Mouse (Mus musculus): ENCODE results near the gene Rtbdn. TPM values are rescaled to one million over a fixed set of nuclear protein-coding genes. Genes with fewer than 3 reads are reported as not detected.

The Rtbdn gene
- polyA plus RNA-seq, 1 experiment: 0.13 TPM

- TF ChIP-seq POLR2A (IDR thresholded peaks at IDR 0.05; ENCODE audit: control insufficient read depth, extremely low read depth, insufficient read depth, low read length, poor library complexity) (no peak), CTCF (IDR thresholded peaks at IDR 0.05; ENCODE audit: borderline replicate concordance, control insufficient read depth, extremely low read depth, insufficient read depth, low read length, poor library complexity) (no peak)
- H3K36me3 ChIP-seq (ENCODE audit: control insufficient read depth, insufficient read depth, low read length): no peaks in the 10 kb centered on the region
- H3K4me3 ChIP-seq (ENCODE audit: control insufficient read depth, insufficient read depth, low read length): no peak overlapping the region
- H3K27ac ChIP-seq (ENCODE audit: control insufficient read depth, insufficient read depth, low read length): 0 out of 2 replicates have a peak overlapping the region, but pooled peaks have one; percentile 22
- DNase-seq: no peak
- H3K27me3 ChIP-seq (ENCODE audit: control insufficient read depth, insufficient read depth, low read length): no peaks in the 10 kb centered on the region
- peaks cover 50% of the 10 kb centered on the region for H3K4me1 ChIP-seq (replicated peaks; ENCODE audit: control insufficient read depth, insufficient read depth, low read length)
- 19% methylated on average over 3 of the region's 3 CpGs for WGBS
Measured at GRCm38 (mm10) chr8:84982499-84983011, 35.8 kb downstream of the Rtbdn start.

- no peak for TF ChIP-seq CTCF (IDR thresholded peaks at IDR 0.05; ENCODE audit: borderline replicate concordance, control insufficient read depth, extremely low read depth, insufficient read depth, low read length, poor library complexity)
- TF ChIP-seq POLR2A (IDR thresholded peaks at IDR 0.05; ENCODE audit: control insufficient read depth, extremely low read depth, insufficient read depth, low read length, poor library complexity): no peak
- 62% methylated on average over 16 of the region's 16 CpGs for WGBS
Measured at GRCm38 (mm10) chr8:84984294-84985048, 37.7 kb downstream of the Rtbdn start.

GRCm38 (mm10) chr8:84985049-84985683 is 38.4 kb downstream of the Rtbdn start:
- peak overlapping the region; percentile 22; the same call in 1 of the 2 replicates for H3K27ac ChIP-seq (ENCODE audit: control insufficient read depth, insufficient read depth, low read length)
- TF ChIP-seq POLR2A (IDR thresholded peaks at IDR 0.05; ENCODE audit: control insufficient read depth, extremely low read depth, insufficient read depth, low read length, poor library complexity) (no peak), CTCF (IDR thresholded peaks at IDR 0.05; ENCODE audit: borderline replicate concordance, control insufficient read depth, extremely low read depth, insufficient read depth, low read length, poor library complexity) (no peak)
- no peak for DNase-seq
- no peaks in the 10 kb centered on the region for H3K36me3 ChIP-seq (ENCODE audit: control insufficient read depth, insufficient read depth, low read length)
- WGBS: 5% methylated on average over 23 of the region's 23 CpGs
- peaks cover 40% of the 10 kb centered on the region for H3K4me1 ChIP-seq (replicated peaks; ENCODE audit: control insufficient read depth, insufficient read depth, low read length)
- peak overlapping the region; percentile 58 for H3K4me3 ChIP-seq (ENCODE audit: control insufficient read depth, insufficient read depth, low read length)
- H3K27me3 ChIP-seq (ENCODE audit: control insufficient read depth, insufficient read depth, low read length): no peaks in the 10 kb centered on the region

More at GRCm38 (mm10) chr8:84984294-84985048, 37.7 kb downstream of the Rtbdn start:
- H3K27me3 ChIP-seq (ENCODE audit: control insufficient read depth, insufficient read depth, low read length): no peaks in the 10 kb centered on the region
- H3K4me3 ChIP-seq (ENCODE audit: control insufficient read depth, insufficient read depth, low read length): no peak overlapping the region
- H3K27ac ChIP-seq (ENCODE audit: control insufficient read depth, insufficient read depth, low read length): peak overlapping the region; percentile 22; the same call in 1 of the 2 replicates
- peaks cover 46% of the 10 kb centered on the region for H3K4me1 ChIP-seq (replicated peaks; ENCODE audit: control insufficient read depth, insufficient read depth, low read length)
- DNase-seq: peak; percentile 28
- no peaks in the 10 kb centered on the region for H3K36me3 ChIP-seq (ENCODE audit: control insufficient read depth, insufficient read depth, low read length)

- WGBS: under 1% methylated on average over 53 of the region's 53 CpGs
- peak overlapping the region; percentile 58 for H3K4me3 ChIP-seq (ENCODE audit: control insufficient read depth, insufficient read depth, low read length)
- DNase-seq: peak; percentile 90
- TF ChIP-seq POLR2A (IDR thresholded peaks at IDR 0.05; ENCODE audit: control insufficient read depth, extremely low read depth, insufficient read depth, low read length, poor library complexity): no peak; the same call in 1 of the 2 replicates
- no peak for TF ChIP-seq CTCF (IDR thresholded peaks at IDR 0.05; ENCODE audit: borderline replicate concordance, control insufficient read depth, extremely low read depth, insufficient read depth, low read length, poor library complexity)
- H3K27ac ChIP-seq (ENCODE audit: control insufficient read depth, insufficient read depth, low read length): peak overlapping the region; percentile 33
- H3K36me3 ChIP-seq (ENCODE audit: control insufficient read depth, insufficient read depth, low read length): no peaks in the 10 kb centered on the region
- no peaks in the 10 kb centered on the region for H3K27me3 ChIP-seq (ENCODE audit: control insufficient read depth, insufficient read depth, low read length)
- H3K4me1 ChIP-seq (replicated peaks; ENCODE audit: control insufficient read depth, insufficient read depth, low read length): peaks cover 39% of the 10 kb centered on the region
Measured at GRCm38 (mm10) chr8:84985684-84986378, 39.0 kb downstream of the Rtbdn start.

- peaks cover 39% of the 10 kb centered on the region for H3K4me1 ChIP-seq (replicated peaks; ENCODE audit: control insufficient read depth, insufficient read depth, low read length)
- no peaks in the 10 kb centered on the region for H3K36me3 ChIP-seq (ENCODE audit: control insufficient read depth, insufficient read depth, low read length)
- H3K4me3 ChIP-seq (ENCODE audit: control insufficient read depth, insufficient read depth, low read length): peak overlapping the region; percentile 58
- no peak for DNase-seq
- H3K27me3 ChIP-seq (ENCODE audit: control insufficient read depth, insufficient read depth, low read length): no peaks in the 10 kb centered on the region
- 48% methylated on average over 8 of the region's 8 CpGs for WGBS
- no peak for TF ChIP-seq CTCF (IDR thresholded peaks at IDR 0.05; ENCODE audit: borderline replicate concordance, control insufficient read depth, extremely low read depth, insufficient read depth, low read length, poor library complexity)
- TF ChIP-seq POLR2A (IDR thresholded peaks at IDR 0.05; ENCODE audit: control insufficient read depth, extremely low read depth, insufficient read depth, low read length, poor library complexity): no peak
- peak overlapping the region; percentile 33 for H3K27ac ChIP-seq (ENCODE audit: control insufficient read depth, insufficient read depth, low read length)
Measured at GRCm38 (mm10) chr8:84986379-84986945, 39.7 kb downstream of the Rtbdn start.

GRCm38 (mm10) chr8:84987388-84987787 is 40.6 kb downstream of the Rtbdn start:
- no peak for DNase-seq
- Histone ChIP-seq H3K4me1 (replicated peaks; ENCODE audit: control insufficient read depth, insufficient read depth, low read length) (peaks cover 31% of the 10 kb centered on the region), H3K27me3 (ENCODE audit: control insufficient read depth, insufficient read depth, low read length) (no peaks in the 10 kb centered on the region), H3K27ac (ENCODE audit: control insufficient read depth, insufficient read depth, low read length) (no peak overlapping the region), H3K36me3 (ENCODE audit: control insufficient read depth, insufficient read depth, low read length) (no peaks in the 10 kb centered on the region), H3K4me3 (ENCODE audit: control insufficient read depth, insufficient read depth, low read length) (no peak overlapping the region)
- 94% methylated on average over 5 of the region's 5 CpGs for WGBS
- TF ChIP-seq CTCF (IDR thresholded peaks at IDR 0.05; ENCODE audit: borderline replicate concordance, control insufficient read depth, extremely low read depth, insufficient read depth, low read length, poor library complexity) (no peak), POLR2A (IDR thresholded peaks at IDR 0.05; ENCODE audit: control insufficient read depth, extremely low read depth, insufficient read depth, low read length, poor library complexity) (no peak)

All from thymus, adult 2 months (tissue).